Mouse (Mus musculus): ENCODE data around the gene Map4. TPM values are rescaled to one million over a fixed set of nuclear protein-coding genes. Genes with fewer than 3 reads are reported as not detected.

The Map4 gene
- polyA plus RNA-seq, 1 experiment from 2014 or later, result 180 TPM

DNA sequence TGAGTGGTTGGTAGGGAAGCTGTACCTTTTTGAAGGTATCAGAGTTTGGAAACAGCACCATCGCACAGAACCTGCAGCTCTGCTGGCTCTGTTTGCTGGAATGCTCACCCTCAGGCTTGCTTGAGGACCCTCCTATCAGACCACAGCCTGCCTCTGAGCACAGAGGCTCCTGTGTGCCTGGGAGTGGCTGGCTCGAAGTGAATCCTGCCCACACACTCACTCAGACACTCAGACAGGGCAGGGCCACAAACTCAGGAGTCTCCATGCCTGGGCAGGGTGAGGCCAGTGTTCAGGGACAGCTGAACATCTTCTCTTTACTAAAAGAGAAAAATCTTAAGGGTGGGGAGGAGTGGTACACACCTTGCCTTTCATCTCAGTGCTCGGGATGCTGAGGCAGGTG lies 30.7 kb upstream of the Map4 start:
- 94% methylated on average over 3 of the region's 3 CpGs for WGBS
- H3K4me3 ChIP-seq (replicated peaks), result no peak overlapping the region
- no peak overlapping the region for H3K27ac ChIP-seq (replicated peaks)
- H3K4me2 ChIP-seq, result no peak overlapping the region
- H3K9ac ChIP-seq (replicated peaks), result no peak overlapping the region
- ATAC-seq (ENCODE audit: low FRiP score), result no peak
- H3K4me1 ChIP-seq, result no peaks in the 10 kb centered on the region
- H3K9me3 ChIP-seq (replicated peaks), result no peaks in the 10 kb centered on the region
- no peaks in the 10 kb centered on the region for H3K36me3 ChIP-seq
- no peaks in the 10 kb centered on the region for H3K27me3 ChIP-seq (replicated peaks)

DNA sequence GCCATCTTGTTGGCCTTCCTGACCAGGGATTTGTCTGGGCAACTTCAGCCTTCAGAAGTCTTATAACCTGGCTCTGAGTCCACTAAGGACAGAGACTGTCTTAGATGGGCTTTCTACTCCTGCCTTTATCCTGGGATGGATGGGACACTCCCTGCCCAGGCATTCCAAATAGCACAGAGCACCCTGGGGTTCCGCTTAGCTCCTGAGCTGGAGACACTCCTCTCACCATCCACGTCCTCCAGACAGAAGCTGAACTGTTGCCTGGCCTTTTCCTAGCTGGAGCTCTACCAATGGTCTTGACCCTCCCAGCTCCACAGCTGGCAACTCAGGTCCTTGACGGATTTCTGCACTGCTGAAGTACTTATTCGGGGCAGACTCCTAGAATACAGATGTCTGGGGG lies 29.0 kb upstream of the Map4 start:
- no peak overlapping the region for H3K27ac ChIP-seq (replicated peaks)
- no peak overlapping the region for H3K4me3 ChIP-seq (replicated peaks)
- no peaks in the 10 kb centered on the region for H3K9me3 ChIP-seq (replicated peaks)
- no peaks in the 10 kb centered on the region for H3K27me3 ChIP-seq (replicated peaks)
- no peak for ATAC-seq (ENCODE audit: low FRiP score)
- H3K36me3 ChIP-seq, result no peaks in the 10 kb centered on the region
- H3K4me1 ChIP-seq, result no peaks in the 10 kb centered on the region
- no peak overlapping the region for H3K9ac ChIP-seq (replicated peaks)
- H3K4me2 ChIP-seq, result no peak overlapping the region
- WGBS, result 69% methylated on average over 4 of the region's 4 CpGs

DNA sequence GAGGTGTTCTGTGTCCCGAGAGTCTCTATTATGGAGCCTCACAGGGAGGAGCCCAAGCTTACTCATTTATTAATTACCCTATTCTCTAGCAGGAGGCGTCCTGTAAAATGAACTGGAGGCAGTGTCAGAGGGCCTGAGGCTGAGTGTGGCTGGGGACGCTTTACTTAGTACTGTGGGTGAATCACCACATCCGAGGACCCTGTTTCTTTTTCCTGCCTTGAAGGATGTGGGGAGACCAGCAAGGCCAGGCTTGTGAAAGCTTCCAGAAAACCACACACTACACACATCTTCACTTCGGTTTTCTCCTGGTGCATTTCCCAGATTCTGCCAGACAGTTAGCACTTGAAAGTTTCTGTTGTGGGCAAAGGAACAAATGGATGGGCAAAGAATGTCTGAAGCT lies 28.5 kb upstream of the Map4 start:
- Histone ChIP-seq H3K27me3 (replicated peaks) (no peaks in the 10 kb centered on the region), H3K9me3 (replicated peaks) (no peaks in the 10 kb centered on the region), H3K9ac (replicated peaks) (no peak overlapping the region), H3K4me1 (no peaks in the 10 kb centered on the region), H3K27ac (replicated peaks) (no peak overlapping the region), H3K36me3 (no peaks in the 10 kb centered on the region), H3K4me2 (no peak overlapping the region), H3K4me3 (replicated peaks) (no peak overlapping the region)
- no peak for ATAC-seq (ENCODE audit: low FRiP score)
- 65% methylated on average over 5 of the region's 5 CpGs for WGBS

DNA sequence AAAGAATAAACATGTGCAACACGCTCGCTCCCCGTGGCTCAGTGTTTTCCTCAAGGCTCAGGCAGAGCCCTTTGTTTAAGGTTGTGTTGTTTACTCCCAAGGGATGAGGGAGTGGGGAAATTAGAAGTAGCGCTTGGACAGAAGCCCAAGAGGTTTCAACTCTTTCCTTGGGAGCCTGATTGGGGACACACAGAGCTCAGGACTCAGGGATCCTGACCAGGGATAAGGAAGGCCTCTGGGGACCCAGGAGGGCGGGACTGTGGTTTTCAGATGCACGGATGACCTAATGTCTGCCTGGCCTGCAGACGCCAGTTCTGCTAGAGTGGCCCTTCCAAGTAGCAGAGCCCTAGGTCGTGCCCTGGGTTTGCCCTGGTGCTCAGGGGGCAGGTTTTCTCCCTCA lies 24.0 kb upstream of the Map4 start:
- Histone ChIP-seq H3K4me3 (replicated peaks) (no peak overlapping the region), H3K9me3 (replicated peaks) (no peaks in the 10 kb centered on the region), H3K27ac (replicated peaks) (no peak overlapping the region), H3K36me3 (no peaks in the 10 kb centered on the region), H3K4me1 (no peaks in the 10 kb centered on the region), H3K27me3 (replicated peaks) (no peaks in the 10 kb centered on the region), H3K9ac (replicated peaks) (no peak overlapping the region), H3K4me2 (no peak overlapping the region)
- no peak for ATAC-seq (ENCODE audit: low FRiP score)
- WGBS, result 65% methylated on average over 8 of the region's 8 CpGs

DNA sequence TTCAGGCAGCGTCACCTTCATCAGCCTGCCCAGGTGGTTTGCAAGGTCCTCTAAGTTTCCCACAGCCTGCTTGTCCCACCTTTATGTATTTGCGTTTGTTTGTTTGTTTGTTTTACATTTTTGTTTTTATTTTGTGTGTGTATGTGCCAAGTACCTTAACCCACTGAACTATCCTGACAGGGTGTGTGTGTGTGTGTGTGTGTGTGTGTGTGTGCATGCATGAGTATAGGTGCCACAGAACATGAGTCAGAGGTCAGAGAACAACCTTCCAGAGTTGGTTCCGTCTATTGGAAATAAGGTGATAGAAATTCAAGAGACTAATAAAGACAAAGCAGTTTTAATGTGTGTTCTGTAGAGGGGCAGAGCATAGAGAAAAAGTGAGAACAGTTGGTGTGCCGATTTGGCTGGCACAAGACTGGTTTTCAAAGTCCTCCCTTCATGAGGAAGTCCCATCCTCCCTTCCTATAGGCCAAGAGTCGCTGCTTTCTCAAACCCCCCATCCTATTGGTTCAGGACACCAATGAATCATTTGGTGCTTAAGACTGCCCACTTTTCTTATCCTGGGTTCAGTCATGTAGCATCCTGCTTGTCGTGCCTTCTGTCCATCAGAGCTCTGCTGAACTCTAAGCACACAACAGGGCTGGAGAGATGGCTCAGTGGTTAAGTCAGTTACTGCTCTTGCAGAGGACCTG lies 23.3 kb upstream of the Map4 start:
- WGBS, result 75% methylated on average over 6 of the region's 6 CpGs
- H3K27me3 ChIP-seq (replicated peaks), result no peaks in the 10 kb centered on the region
- H3K36me3 ChIP-seq, result no peaks in the 10 kb centered on the region
- H3K27ac ChIP-seq (replicated peaks), result no peak overlapping the region
- H3K9ac ChIP-seq (replicated peaks), result no peak overlapping the region
- H3K4me3 ChIP-seq (replicated peaks), result no peak overlapping the region
- no peaks in the 10 kb centered on the region for H3K4me1 ChIP-seq
- H3K9me3 ChIP-seq (replicated peaks), result no peaks in the 10 kb centered on the region
- H3K4me2 ChIP-seq, result no peak overlapping the region
- no peak for ATAC-seq (ENCODE audit: low FRiP score)

DNA sequence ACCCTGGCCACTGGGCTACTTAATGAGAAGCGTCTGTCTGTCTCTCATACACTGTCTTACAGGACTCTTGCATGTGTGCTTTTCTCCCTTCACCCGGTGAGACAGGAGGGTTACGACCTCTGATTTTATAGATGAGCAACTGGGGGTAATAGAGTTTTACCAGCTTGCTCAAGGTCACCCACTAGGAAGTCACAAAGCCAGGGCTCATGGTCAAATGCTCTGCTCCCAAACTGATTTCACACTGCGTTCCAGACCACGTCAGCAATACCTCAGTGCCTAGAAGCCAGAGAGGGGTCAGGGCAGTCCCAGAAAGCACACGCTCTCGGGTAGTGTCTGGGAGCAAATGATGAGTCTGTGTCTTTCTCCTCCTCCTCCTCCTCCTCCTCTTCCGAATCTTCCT lies 22.2 kb upstream of the Map4 start:
- ATAC-seq (ENCODE audit: low FRiP score), result no peak
- no peak overlapping the region for H3K4me2 ChIP-seq
- H3K4me1 ChIP-seq, result no peaks in the 10 kb centered on the region
- H3K9me3 ChIP-seq (replicated peaks), result no peaks in the 10 kb centered on the region
- H3K27me3 ChIP-seq (replicated peaks), result no peaks in the 10 kb centered on the region
- H3K27ac ChIP-seq (replicated peaks), result no peak overlapping the region
- no peak overlapping the region for H3K9ac ChIP-seq (replicated peaks)
- no peaks in the 10 kb centered on the region for H3K36me3 ChIP-seq
- 62% methylated on average over 8 of the region's 8 CpGs for WGBS
- H3K4me3 ChIP-seq (replicated peaks), result no peak overlapping the region

DNA sequence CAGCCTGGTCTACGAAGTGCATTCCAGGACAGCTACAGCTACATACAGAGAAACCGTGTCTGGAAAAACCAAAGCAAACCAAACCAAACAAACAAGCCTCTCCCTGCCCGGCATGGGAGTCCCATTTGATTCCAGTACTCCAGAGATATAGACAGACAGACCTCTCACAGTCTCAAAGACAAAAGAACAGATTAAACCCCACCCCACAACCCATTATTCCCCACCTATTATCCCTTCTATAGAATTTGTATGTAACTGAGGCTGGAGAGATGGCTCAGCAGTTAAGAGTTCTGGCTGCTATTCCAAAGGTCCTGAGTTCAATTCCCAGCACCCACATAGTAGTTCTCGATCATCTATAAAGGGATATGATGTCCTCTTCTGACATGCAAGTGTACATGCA lies 21.3 kb upstream of the Map4 start:
- no peaks in the 10 kb centered on the region for H3K4me1 ChIP-seq
- no peaks in the 10 kb centered on the region for H3K27me3 ChIP-seq (replicated peaks)
- 91% methylated on average over 4 of the region's 4 CpGs for WGBS
- no peaks in the 10 kb centered on the region for H3K36me3 ChIP-seq
- H3K9ac ChIP-seq (replicated peaks), result no peak overlapping the region
- H3K4me2 ChIP-seq, result no peak overlapping the region
- H3K27ac ChIP-seq (replicated peaks), result no peak overlapping the region
- no peaks in the 10 kb centered on the region for H3K9me3 ChIP-seq (replicated peaks)
- ATAC-seq (ENCODE audit: low FRiP score), result no peak
- no peak overlapping the region for H3K4me3 ChIP-seq (replicated peaks)

DNA sequence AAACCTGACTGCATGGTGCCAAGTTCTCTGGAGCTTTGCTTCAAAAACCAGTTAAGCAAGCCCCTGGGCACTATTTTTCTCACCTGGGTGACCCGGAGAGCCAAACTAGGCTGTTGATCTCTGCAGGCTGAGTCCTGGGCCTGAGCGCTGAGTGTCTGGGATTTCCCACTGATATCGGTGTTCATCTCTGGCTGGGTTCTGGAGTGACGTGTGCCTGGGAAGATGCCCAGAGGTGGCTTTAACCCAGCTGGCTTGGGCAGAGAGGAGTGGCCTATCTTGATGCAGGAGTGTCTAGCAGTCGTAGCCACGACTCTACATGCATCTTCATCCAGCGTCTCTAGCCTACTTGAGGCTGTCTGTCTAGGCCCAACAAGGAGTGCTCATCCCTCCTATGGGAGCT lies 19.5 kb upstream of the Map4 start:
- 88% methylated on average over 7 of the region's 7 CpGs for WGBS
- no peaks in the 10 kb centered on the region for H3K4me1 ChIP-seq

DNA sequence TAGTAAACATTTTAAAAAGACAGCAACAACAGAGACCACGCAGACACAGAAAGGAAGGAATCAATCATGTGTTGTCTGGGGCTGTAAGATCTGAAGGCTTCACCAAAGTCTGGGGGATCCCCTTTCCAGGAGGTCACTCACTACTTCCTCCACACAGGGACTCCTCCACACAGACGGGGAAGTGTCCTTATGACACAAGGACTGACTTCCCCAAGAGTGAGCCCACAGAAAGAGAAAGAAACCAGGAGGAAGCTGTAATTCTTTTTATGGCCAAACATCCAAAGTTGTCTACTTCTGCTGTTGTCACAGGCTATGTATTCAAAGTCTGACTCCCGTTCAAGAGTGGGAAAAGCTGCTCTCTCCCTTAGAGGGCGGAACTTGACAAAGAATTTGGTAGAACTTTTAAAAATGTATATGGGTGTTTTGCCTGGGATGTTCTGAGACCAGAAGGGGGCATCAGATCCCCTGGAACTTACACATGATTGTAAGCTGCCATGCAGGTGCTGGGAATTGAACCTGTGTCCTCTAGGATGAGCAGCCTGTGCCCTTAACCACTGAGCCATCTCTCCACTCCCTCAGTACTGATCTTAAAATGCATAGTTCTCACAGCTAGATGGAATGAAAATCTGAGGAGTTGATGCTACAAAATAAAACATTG lies 16.9 kb upstream of the Map4 start:
- no peaks in the 10 kb centered on the region for H3K36me3 ChIP-seq
- H3K27ac ChIP-seq (replicated peaks), result no peak overlapping the region
- no peaks in the 10 kb centered on the region for H3K4me1 ChIP-seq
- no peak overlapping the region for H3K9ac ChIP-seq (replicated peaks)
- H3K9me3 ChIP-seq (replicated peaks), result no peaks in the 10 kb centered on the region
- no peak for ATAC-seq (ENCODE audit: low FRiP score)
- no peak overlapping the region for H3K4me3 ChIP-seq (replicated peaks)
- no peak overlapping the region for H3K4me2 ChIP-seq
- 59% methylated on average over 4 of the region's 4 CpGs for WGBS
- no peaks in the 10 kb centered on the region for H3K27me3 ChIP-seq (replicated peaks)

More for the DNA sequence above, 19.5 kb upstream of the Map4 start:
- no peak for ATAC-seq (ENCODE audit: low FRiP score)
- H3K36me3 ChIP-seq, result no peaks in the 10 kb centered on the region
- no peak overlapping the region for H3K27ac ChIP-seq (replicated peaks)
- no peak overlapping the region for H3K9ac ChIP-seq (replicated peaks)
- no peaks in the 10 kb centered on the region for H3K27me3 ChIP-seq (replicated peaks)
- H3K9me3 ChIP-seq (replicated peaks), result no peaks in the 10 kb centered on the region
- no peak overlapping the region for H3K4me2 ChIP-seq
- H3K4me3 ChIP-seq (replicated peaks), result no peak overlapping the region

DNA sequence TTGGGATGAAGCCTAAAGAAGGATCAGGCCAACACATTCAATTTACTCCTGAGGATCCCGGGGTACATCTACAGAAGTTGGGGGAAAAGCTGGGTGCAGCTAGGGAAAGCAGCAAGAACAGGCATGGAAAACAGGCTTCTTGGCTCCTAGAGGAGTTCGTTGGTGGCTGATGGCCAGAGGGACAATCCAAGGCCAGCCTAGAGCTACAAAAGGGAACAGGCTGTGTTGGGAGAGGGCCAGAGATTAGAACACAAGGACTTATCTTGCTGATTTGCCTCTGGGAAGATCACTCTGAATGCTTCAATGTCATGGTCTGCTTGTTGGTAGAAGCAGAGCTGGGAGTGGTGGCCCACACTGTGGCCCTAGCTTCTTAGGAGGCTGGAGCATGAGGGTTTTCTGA lies 13.3 kb upstream of the Map4 start:
- no peaks in the 10 kb centered on the region for H3K4me1 ChIP-seq
- H3K27me3 ChIP-seq (replicated peaks), result no peaks in the 10 kb centered on the region
- 83% methylated on average over 2 of the region's 2 CpGs for WGBS
- H3K36me3 ChIP-seq, result no peaks in the 10 kb centered on the region
- no peak overlapping the region for H3K4me3 ChIP-seq (replicated peaks)
- no peak overlapping the region for H3K4me2 ChIP-seq
- H3K9me3 ChIP-seq (replicated peaks), result no peaks in the 10 kb centered on the region
- no peak overlapping the region for H3K9ac ChIP-seq (replicated peaks)
- ATAC-seq (ENCODE audit: low FRiP score), result no peak
- no peak overlapping the region for H3K27ac ChIP-seq (replicated peaks)

DNA sequence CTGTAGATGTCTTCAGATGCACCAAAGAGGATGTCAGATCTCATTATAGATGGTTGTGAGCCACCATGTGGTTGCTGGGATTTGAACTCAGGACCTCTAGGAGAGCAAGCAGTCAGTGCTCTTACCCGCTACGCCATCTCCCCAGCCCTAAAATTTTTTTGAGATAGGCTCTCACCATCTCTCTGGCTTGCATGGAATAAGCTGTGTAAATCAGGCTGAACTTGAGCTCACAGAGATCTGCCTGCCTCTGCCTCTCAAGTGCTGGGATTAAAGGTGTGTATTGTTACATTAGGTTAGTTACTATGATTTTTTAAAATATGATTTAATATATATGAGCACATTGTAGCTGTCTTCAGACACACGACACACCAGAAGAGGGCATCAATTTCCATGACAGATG lies 2.1 kb upstream of the Map4 start:
- Histone ChIP-seq H3K4me2 (no peak overlapping the region), H3K4me3 (replicated peaks) (no peak overlapping the region), H3K4me1 (peaks cover 11% of the 10 kb centered on the region), H3K27me3 (replicated peaks) (no peaks in the 10 kb centered on the region), H3K9ac (replicated peaks) (no peak overlapping the region), H3K9me3 (replicated peaks) (no peaks in the 10 kb centered on the region), H3K36me3 (no peaks in the 10 kb centered on the region), H3K27ac (replicated peaks) (no peak overlapping the region)
- WGBS, result 97% methylated on average over 3 of the region's 3 CpGs
- ATAC-seq (ENCODE audit: low FRiP score), result no peak

DNA sequence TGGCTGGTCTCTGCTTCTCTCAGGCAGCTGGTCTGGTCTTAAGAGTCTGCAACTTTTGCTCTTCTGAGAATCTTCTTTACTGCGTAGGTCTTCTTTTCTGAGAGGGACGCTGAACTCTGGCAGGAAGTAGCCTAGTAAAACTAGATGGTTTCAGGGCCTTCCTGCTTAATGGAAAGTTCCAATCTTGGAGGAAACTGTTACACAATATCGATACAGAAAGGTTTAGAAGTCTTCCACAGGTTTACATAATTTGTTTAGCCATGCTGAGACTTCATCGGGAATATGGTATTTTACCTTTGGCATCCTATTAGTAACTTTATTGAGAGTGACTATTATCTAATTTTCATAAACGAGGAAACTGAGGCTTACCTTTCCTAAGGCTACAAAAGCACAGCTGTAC lies 1.2 kb upstream of the Map4 start:
- Histone ChIP-seq H3K9me3 (replicated peaks) (no peaks in the 10 kb centered on the region), H3K4me1 (peaks cover 16% of the 10 kb centered on the region), H3K4me3 (replicated peaks) (no peak overlapping the region), H3K36me3 (no peaks in the 10 kb centered on the region), H3K9ac (replicated peaks) (no peak overlapping the region), H3K27ac (replicated peaks) (no peak overlapping the region), H3K27me3 (replicated peaks) (no peaks in the 10 kb centered on the region), H3K4me2 (no peak overlapping the region)
- WGBS, result 95% methylated on average over 5 of the region's 5 CpGs
- no peak for ATAC-seq (ENCODE audit: low FRiP score)

Data from neural tube, embryonic 15.5 days (tissue).